Mouse (Mus musculus) left cerebral cortex, adult 6 months (tissue): ENCODE data around the gene Gm20896. TPM values are rescaled to one million over a fixed set of nuclear protein-coding genes. Genes with fewer than 3 reads are reported as not detected.

Experiments used
- long read RNA-seq, 2 experiments: library from polyadenylated mRNA; unstranded; transcript quantifications; one replicate each; pipeline ENCODE4 v2.0.0; 2019 to 2020
- polyA plus RNA-seq: library from polyadenylated mRNA; unstranded; fragments of <200 nt; fragmentation: Nextera tagmentation; gene quantifications from 2 replicates; pipeline ENCODE4 v1.2.3, GENCODE M21; 2021

Gene Gm20896
- not detected in 2 replicates for polyA plus RNA-seq
- long read RNA-seq, experiment 1, result 0 reads
- long read RNA-seq, experiment 2, result 0 reads

DNA sequence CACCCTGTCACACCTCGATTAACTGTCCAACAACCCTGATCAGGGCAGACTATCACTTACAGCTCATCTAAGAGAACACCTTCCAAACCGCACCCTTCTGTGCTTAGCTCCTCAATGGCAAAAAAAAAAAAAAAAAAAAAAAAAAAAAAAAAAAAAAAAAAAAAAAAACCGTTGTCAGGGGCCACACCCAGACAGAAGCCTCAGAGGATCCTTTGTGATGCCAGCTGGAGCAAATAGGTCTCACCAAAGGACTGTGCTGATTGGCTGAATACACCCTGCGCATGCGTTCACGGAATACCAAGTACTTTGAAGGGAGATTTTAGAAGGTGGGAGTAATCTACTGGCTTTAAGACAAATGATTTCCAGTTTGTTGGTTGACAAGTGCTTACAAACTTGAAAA, at the start of gene Gm20896:
Gene Gm20896 (minus strand): TSS at position 101 of the 400 bp plus-strand sequence.

